Mouse (Mus musculus) small intestine, adult 2 months (tissue): ENCODE measurements around the gene Lmtk2. TPM values are rescaled to one million over a fixed set of nuclear protein-coding genes. Genes with fewer than 3 reads are reported as not detected.

Source experiments
- H3K27ac ChIP-seq: fragments of 200-500 bp; 2 replicates; pipeline ENCODE4 v1.5.1; 2012; ENCODE audit warnings: low read depth, low read length, control low read depth, inconsistent platforms; ENCODE audit not compliant: insufficient read depth
- H3K27me3 ChIP-seq: fragments of 200-500 bp; 2 replicates; pipeline ENCODE4 v1.6.1; 2012; ENCODE audit warnings: mild to moderate bottlenecking, moderate library complexity, low read length, inconsistent platforms; ENCODE audit not compliant: control insufficient read depth, insufficient read depth
- H3K36me3 ChIP-seq: fragments of 200-500 bp; 2 replicates; pipeline ENCODE4 v1.6.1; 2012; ENCODE audit warnings: mild to moderate bottlenecking, low read length, control low read depth, inconsistent platforms; ENCODE audit not compliant: control insufficient read depth, insufficient read depth
- H3K4me1 ChIP-seq: fragments of 200-500 bp; 2 replicates; pipeline ENCODE4 v1.6.1; 2012; ENCODE audit warnings: low read length, inconsistent platforms, mixed read lengths; ENCODE audit not compliant: control insufficient read depth, insufficient read depth, insufficient read length
- H3K4me3 ChIP-seq: fragments of 200-500 bp; 2 replicates; pipeline ENCODE4 v1.5.1; 2012; ENCODE audit warnings: low read depth, mild to moderate bottlenecking, control low read depth, inconsistent platforms, low read length, moderate library complexity
- CTCF ChIP-seq: fragments of 200-500 bp; IDR thresholded peaks from 2 replicates; pipeline ENCODE4 v1.5.1; 2012; ENCODE audit warnings: low read depth, mild to moderate bottlenecking, control low read depth, inconsistent platforms, low read length, moderate library complexity, mixed read lengths; ENCODE audit not compliant: insufficient replicate concordance, insufficient read length; ENCODE audit errors: extremely low read depth
- POLR2A ChIP-seq: fragments of 200-500 bp; IDR thresholded peaks from 2 replicates; pipeline ENCODE4 v1.6.1; 2012; ENCODE audit warnings: low read depth, mild to moderate bottlenecking, control low read depth, inconsistent platforms, low read length, moderate library complexity
- WGBS: fragments of 180-500 bp; shearing (Covaris S2); methylation state at CpG from one replicate; pipeline ENCODE4 v1.1.7; 2018; 5-methylcytosine and 5-hydroxymethylcytosine counted together
- polyA plus RNA-seq: library from polyadenylated mRNA; depleted of rRNA; stranded (reverse); fragments of >200 nt; gene quantifications from 2 replicates; pipeline ENCODE4 v1.2.3, GENCODE M21; 2012

The Lmtk2 gene
- polyA plus RNA-seq, 1 experiment, result 33.7 TPM

DNA sequence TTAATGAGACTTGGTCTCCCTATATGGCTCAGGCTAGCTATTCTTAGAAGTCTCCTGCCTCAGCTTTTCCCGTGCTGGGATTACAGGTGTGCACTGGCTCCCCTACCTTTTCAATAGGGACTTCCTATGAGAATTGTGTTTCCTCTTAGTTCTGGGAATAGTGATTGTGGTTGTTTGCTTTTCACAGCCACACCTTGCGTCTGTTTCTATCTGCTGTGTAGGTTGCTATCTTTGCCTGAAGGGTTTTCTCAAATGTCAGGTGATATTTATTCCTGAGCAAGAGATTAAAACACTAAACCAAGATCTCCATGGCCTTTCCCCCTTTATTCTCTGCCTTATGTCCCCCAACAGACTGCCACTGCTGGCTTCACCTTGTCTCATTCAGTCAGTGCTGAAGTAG, 19.1 kb downstream of the Lmtk2 start:
- H3K4me3 ChIP-seq, result no peak overlapping the region
- no peak overlapping the region for H3K27ac ChIP-seq
- WGBS, result 28% methylated on average over 2 of the region's 2 CpGs

DNA sequence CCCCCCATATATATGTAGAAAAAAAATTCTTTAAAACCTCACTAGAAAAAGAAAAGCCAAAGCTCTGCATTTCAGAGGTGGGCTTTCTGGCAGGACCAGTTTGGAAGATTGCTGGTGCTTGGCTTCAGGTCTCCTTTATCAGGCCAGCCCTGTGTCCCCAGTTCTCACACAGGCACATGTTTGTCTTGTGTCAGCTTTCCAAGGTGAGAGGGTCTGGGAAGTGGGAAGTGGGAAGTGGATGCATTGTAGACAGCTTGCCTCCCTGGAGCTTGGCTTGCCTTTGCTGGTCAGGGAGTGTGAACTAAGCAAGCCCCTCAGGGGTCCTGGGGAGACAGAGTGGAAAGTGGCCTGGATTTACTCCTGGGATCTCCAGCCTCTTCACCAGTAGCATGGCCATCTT, 21.3 kb downstream of the Lmtk2 start:
- Histone ChIP-seq H3K27me3 (no peaks in the 10 kb centered on the region), H3K4me3 (no peak overlapping the region), H3K27ac (no peak overlapping the region), H3K36me3 (no peaks in the 10 kb centered on the region; the same call in 1 of the 2 replicates), H3K4me1 (peaks cover 9% of the 10 kb centered on the region; the same call in 1 of the 2 replicates)
- TF ChIP-seq CTCF, result no peak
- TF ChIP-seq POLR2A, result no peak

More for the DNA sequence above, 19.1 kb downstream of the Lmtk2 start:
- Histone ChIP-seq H3K36me3 (no peaks in the 10 kb centered on the region; the same call in 1 of the 2 replicates), H3K27me3 (no peaks in the 10 kb centered on the region), H3K4me1 (peaks cover 2% of the 10 kb centered on the region; the same call in 1 of the 2 replicates)
- TF ChIP-seq CTCF, result no peak
- TF ChIP-seq POLR2A, result no peak

DNA sequence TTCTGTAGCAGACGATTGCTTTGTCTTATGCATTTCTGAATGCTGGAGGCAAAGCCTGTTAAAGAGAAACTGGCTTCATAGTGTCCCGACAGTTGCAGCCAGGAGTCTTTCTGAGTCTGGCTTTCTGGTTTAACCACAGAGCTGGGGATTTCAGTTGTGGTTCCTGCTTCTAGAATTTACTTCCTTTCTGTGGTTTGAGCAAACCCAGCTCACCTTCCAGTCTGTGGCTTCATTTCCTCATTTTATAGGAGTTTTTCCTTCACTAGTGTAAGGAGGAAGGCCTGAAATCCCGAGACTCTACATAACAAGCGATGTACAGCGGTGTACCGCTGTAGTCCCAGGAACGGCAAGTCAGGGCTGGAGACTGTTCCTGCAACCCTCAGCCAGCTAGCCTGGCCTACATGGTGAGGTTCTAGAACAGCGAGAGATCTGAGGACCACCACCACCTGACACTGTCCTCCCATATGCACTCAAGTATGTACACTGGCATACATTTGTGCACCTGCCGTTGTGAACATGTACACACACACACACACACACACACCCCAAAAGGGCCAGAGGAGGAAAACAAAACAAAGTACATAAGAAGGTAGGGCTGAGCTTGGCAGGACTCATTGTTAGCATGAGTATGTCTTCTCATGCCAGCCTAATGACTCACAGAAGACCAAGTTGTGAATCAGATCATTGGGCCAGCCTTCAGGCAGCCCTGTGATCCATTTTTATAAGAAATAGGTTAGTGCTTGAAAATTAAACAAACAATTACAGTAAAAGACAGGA, 25.9 kb downstream of the Lmtk2 start:
- H3K27ac ChIP-seq, result no peak overlapping the region
- peaks cover 10% of the 10 kb centered on the region for H3K36me3 ChIP-seq
- TF ChIP-seq CTCF, result no peak
- no peak for TF ChIP-seq POLR2A
- no peak overlapping the region for H3K4me3 ChIP-seq
- peaks cover 9% of the 10 kb centered on the region; the same call in 1 of the 2 replicates for H3K4me1 ChIP-seq
- WGBS, result 70% methylated on average over 9 of the region's 9 CpGs
- no peaks in the 10 kb centered on the region for H3K27me3 ChIP-seq

DNA sequence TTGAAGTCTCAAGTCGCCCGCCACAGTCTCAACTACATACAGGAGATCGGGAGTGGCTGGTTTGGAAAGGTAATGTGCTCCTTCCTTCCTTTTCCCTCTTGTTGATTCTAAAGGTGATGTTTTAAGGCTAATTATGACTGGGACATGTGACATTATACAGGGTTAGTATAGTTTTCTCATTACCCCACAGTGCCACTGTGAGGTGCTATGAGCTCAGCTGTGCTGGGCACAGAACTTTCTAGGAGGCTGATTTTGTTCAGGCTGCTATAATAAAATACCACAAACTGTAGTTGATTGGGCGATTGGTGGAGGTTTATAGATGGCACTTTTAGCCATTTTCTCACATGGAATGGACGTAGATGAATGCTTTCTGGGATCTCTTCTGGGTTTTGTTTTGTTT, 43.3 kb downstream of the Lmtk2 start:
- H3K4me1 ChIP-seq, result no peaks in the 10 kb centered on the region
- no peak overlapping the region for H3K4me3 ChIP-seq
- TF ChIP-seq POLR2A (no peak), CTCF (no peak)
- peaks cover 45% of the 10 kb centered on the region for H3K36me3 ChIP-seq
- H3K27me3 ChIP-seq, result no peaks in the 10 kb centered on the region
- no peak overlapping the region for H3K27ac ChIP-seq
- 90% methylated on average over 5 of the region's 5 CpGs for WGBS

DNA sequence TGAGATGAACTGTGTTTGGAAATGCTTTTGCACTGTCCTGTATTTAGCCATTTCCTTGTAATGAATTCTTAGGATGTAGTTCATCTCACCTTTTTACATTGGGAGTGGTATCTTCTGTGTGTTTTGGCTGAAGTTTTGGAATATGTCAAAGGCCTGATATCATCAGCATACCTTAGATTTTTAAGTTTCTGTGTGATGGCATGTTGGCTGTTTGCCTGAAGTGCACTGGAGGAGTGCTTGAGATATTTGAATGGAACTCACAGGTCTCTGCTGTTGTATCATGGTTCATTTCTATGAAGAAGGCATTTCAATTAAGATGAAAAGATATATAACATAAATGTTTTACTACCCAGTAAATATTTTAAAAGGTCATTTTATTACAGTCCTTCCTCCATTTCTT, 46.7 kb downstream of the Lmtk2 start:
- H3K36me3 ChIP-seq, result peaks cover 67% of the 10 kb centered on the region
- no peaks in the 10 kb centered on the region for H3K27me3 ChIP-seq
- H3K27ac ChIP-seq, result no peak overlapping the region
- H3K4me1 ChIP-seq, result no peaks in the 10 kb centered on the region
- no peak overlapping the region for H3K4me3 ChIP-seq
- TF ChIP-seq POLR2A (no peak), CTCF (no peak)

DNA sequence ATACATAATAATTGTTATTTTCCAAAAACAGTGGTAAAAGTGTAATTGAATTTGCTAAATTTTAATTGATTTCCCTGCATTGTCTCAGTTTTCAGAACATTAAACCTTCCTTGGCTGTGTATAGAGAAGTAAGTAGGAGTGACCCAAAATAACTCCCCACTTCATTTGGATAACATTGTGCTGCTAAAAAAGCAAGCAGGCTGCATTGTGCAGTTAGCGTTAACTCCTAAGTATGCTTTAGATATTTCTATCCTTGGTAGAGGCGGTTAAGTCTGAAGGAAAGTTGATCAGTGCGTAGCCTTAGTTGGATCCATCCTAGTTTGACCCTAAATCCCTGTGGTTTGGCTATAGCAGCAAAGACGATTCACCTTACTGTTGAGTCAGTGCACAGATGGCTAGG, 49.3 kb downstream of the Lmtk2 start:
- 94% methylated on average over 4 of the region's 4 CpGs for WGBS
- no peak for TF ChIP-seq POLR2A
- TF ChIP-seq CTCF, result no peak

DNA sequence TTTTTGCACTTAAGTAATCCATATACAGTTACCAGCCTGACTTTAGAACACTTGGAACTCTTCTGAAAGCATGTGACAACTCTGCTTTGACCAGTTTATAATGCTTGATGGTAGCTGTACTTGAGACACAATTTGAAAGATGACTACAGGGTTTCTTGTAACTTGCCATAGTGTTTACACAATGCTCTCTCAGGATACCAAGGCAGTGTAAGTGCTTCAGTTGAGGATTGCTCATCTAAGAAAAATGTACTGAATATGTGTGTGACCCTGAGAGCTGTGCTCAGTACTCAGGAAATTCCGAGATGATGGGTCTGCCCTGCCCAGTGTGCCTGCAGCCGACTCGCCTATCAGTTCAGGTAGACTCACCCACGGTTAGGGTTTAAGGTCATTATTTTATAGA, 51.0 kb downstream of the Lmtk2 start:
- Histone ChIP-seq H3K27ac (no peak overlapping the region), H3K27me3 (no peaks in the 10 kb centered on the region), H3K4me3 (no peak overlapping the region), H3K36me3 (peaks cover 51% of the 10 kb centered on the region), H3K4me1 (no peaks in the 10 kb centered on the region)
- TF ChIP-seq POLR2A, result no peak
- no peak for TF ChIP-seq CTCF
- WGBS, result 65% methylated on average over 4 of the region's 4 CpGs

More for the DNA sequence above, 49.3 kb downstream of the Lmtk2 start:
- Histone ChIP-seq H3K36me3 (peaks cover 61% of the 10 kb centered on the region), H3K27ac (no peak overlapping the region), H3K27me3 (no peaks in the 10 kb centered on the region), H3K4me3 (no peak overlapping the region), H3K4me1 (no peaks in the 10 kb centered on the region)

DNA sequence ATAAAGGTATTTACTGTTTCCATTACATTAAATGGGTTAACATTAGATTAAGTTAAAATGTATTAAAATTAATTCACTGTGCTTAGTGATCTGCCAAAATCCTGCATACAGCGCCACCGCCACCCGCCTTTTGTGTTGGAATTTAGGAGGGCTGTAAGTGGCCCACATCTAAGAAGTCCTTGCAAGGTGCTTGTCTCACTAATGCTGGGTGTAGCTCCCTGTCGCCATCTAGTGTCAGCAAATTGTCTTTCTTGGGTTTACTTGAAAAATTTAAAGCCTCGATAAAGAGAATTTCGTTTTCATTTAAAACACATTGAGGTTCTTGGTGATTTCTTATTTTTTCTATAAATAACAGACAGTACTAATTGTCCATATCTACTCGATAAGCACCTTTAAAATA, 54.3 kb downstream of the Lmtk2 start:
- TF ChIP-seq POLR2A, result no peak
- peak; percentile 38; the same call in 1 of the 2 replicates for TF ChIP-seq CTCF
- 23% methylated on average over 7 of the region's 7 CpGs for WGBS
- Histone ChIP-seq H3K36me3 (peaks cover 36% of the 10 kb centered on the region), H3K27me3 (no peaks in the 10 kb centered on the region), H3K4me1 (peaks cover 5% of the 10 kb centered on the region; the same call in 1 of the 2 replicates), H3K27ac (no peak overlapping the region), H3K4me3 (no peak overlapping the region)
